ENCODE assay signal across 15 mouse cellular contexts in genomic region chr12:25344354-25344753, GRCm38 (mm10).
DNase-seq lines count a peak whose midpoint lies in the region; ATAC-seq lines count a peak whose summit lies in the region.
"Had no signal": no experiment of that assay in that cellular context is flagged by ENCODE, and none has a peak within 500 bp of the region (broad histone marks: within the 10 kb centered on the region; RNA-seq: fewer than 3 reads in every experiment).

No protein-coding gene starts in this region.

- no peaks in the 10 kb centered on the region for H3K36me3 ChIP-seq in hindbrain, embryonic 15.5 days
- H3K36me3 ChIP-seq in hindbrain, embryonic 10.5 days = no peaks in the 10 kb centered on the region
- no peaks in the 10 kb centered on the region for H3K36me3 ChIP-seq in hindbrain, embryonic 16.5 days (ENCODE audit: control insufficient read depth, insufficient read depth, low read length)
- H3K36me3 ChIP-seq: embryonic facial prominence, embryonic 15.5 days; forebrain, embryonic 15.5 days; heart, embryonic 12.5 days; limb, embryonic 15.5 days; lung, embryonic 15.5 days had no signal

- no peak overlapping the region for H3K27ac ChIP-seq in hindbrain, embryonic 15.5 days (replicated peaks)
- H3K27ac ChIP-seq in hindbrain, embryonic 10.5 days = no peak overlapping the region
- no peak overlapping the region for H3K27ac ChIP-seq in hindbrain, embryonic 16.5 days (ENCODE audit: low read depth, low read length)
- H3K27ac ChIP-seq: embryonic facial prominence, embryonic 15.5 days; forebrain, embryonic 15.5 days; limb, embryonic 15.5 days; lung, embryonic 15.5 days had no signal

- H3K4me1 ChIP-seq in hindbrain, embryonic 15.5 days (replicated peaks) = peaks cover 7% of the 10 kb centered on the region; the same call in 1 of the 2 replicates
- H3K4me1 ChIP-seq in hindbrain, embryonic 10.5 days (replicated peaks) = no peaks in the 10 kb centered on the region
- H3K4me1 ChIP-seq in hindbrain, embryonic 16.5 days (ENCODE audit: control insufficient read depth, insufficient read depth, low read depth, low read length) = no peaks in the 10 kb centered on the region; the same call in 1 of the 2 replicates
- H3K4me1 ChIP-seq: embryonic facial prominence, embryonic 15.5 days; heart, embryonic 12.5 days; limb, embryonic 15.5 days; lung, embryonic 15.5 days had no signal

- H3K27me3 ChIP-seq in hindbrain, embryonic 15.5 days = no peaks in the 10 kb centered on the region
- H3K27me3 ChIP-seq in hindbrain, embryonic 10.5 days (ENCODE audit: insufficient read depth, poor library complexity, severe bottlenecking) = no peaks in the 10 kb centered on the region
- no peaks in the 10 kb centered on the region for H3K27me3 ChIP-seq in hindbrain, embryonic 16.5 days (replicated peaks; ENCODE audit: control insufficient read depth, insufficient read depth, low read length)
- H3K27me3 ChIP-seq: embryonic facial prominence, embryonic 15.5 days; forebrain, embryonic 15.5 days; heart, embryonic 12.5 days; limb, embryonic 15.5 days; lung, embryonic 15.5 days had no signal

- no peak; the same call in 1 of the 2 replicates for ATAC-seq in hindbrain, embryonic 15.5 days (ENCODE audit: low FRiP score, low read depth)
- 0 out of 2 replicates have a peak, but pooled peaks have one; percentile 37 for ATAC-seq in hindbrain, embryonic 16.5 days
- ATAC-seq: forebrain, embryonic 15.5 days had no signal

- H3K9ac ChIP-seq in hindbrain, embryonic 15.5 days = no peak overlapping the region
- no peak overlapping the region for H3K9ac ChIP-seq in hindbrain, embryonic 16.5 days (ENCODE audit: low read depth, low read length)
- H3K9ac ChIP-seq: embryonic facial prominence, embryonic 15.5 days; forebrain, embryonic 15.5 days; heart, embryonic 12.5 days; limb, embryonic 15.5 days; lung, embryonic 15.5 days had no signal

- DNase-seq in hindbrain, embryonic 10.5 days (ENCODE audit: low spot score) = no peak
- peak; percentile 51 to 60 for DNase-seq in layer of hippocampus, adult 8-10 months (ENCODE audit: low spot score in 2 of 2)
- DNase-seq in retina, embryonic 14.5 days (ENCODE audit: low spot score) = peak; percentile 26
- no peak for DNase-seq in heart, adult 11 months
- no peak for DNase-seq in natural killer cell, adult 2 months (ENCODE audit: low spot score in 2 of 2)
- DNase-seq: cerebellum, adult 11 months; gastrocnemius, postnatal 25 days; kidney, adult 9 months had no signal

- no peaks in the 10 kb centered on the region for H3K9me3 ChIP-seq in hindbrain, embryonic 15.5 days
- H3K9me3 ChIP-seq in hindbrain, embryonic 10.5 days = no peaks in the 10 kb centered on the region
- H3K9me3 ChIP-seq in hindbrain, embryonic 16.5 days (ENCODE audit: control insufficient read depth, low read length) = no peaks in the 10 kb centered on the region
- H3K9me3 ChIP-seq: embryonic facial prominence, embryonic 15.5 days; forebrain, embryonic 15.5 days; limb, embryonic 15.5 days; lung, embryonic 15.5 days had no signal

- no peak overlapping the region for H3K4me3 ChIP-seq in hindbrain, embryonic 15.5 days
- no peak overlapping the region for H3K4me3 ChIP-seq in hindbrain, embryonic 10.5 days
- H3K4me3 ChIP-seq in hindbrain, embryonic 16.5 days (ENCODE audit: low read length) = no peak overlapping the region
- H3K4me3 ChIP-seq: embryonic facial prominence, embryonic 15.5 days; forebrain, embryonic 15.5 days; heart, embryonic 12.5 days; limb, embryonic 15.5 days; lung, embryonic 15.5 days had no signal

- 48% methylated on average over 17 of the region's 17 CpGs for WGBS in hindbrain, embryonic 15.5 days
- WGBS in hindbrain, embryonic 10.5 days = 85% methylated on average over 17 of the region's 17 CpGs
- WGBS in hindbrain, embryonic 16.5 days = 57% methylated on average over 17 of the region's 17 CpGs

- peak overlapping the region; percentile 26 for H3K4me2 ChIP-seq in hindbrain, embryonic 15.5 days
- peak overlapping the region; percentile 20; the same call in 1 of the 2 replicates for H3K4me2 ChIP-seq in hindbrain, embryonic 16.5 days (ENCODE audit: low read length)
- H3K4me2 ChIP-seq: embryonic facial prominence, embryonic 15.5 days; forebrain, embryonic 15.5 days; heart, embryonic 12.5 days; limb, embryonic 15.5 days; lung, embryonic 15.5 days had no signal

Comparison
In these comparisons a context has a peak if more than half of its experiments do, and no peak if none do; other contexts are left out.
1. DNase-seq: peak in layer of hippocampus, adult 8-10 months (2 of 2) and retina, embryonic 14.5 days (single experiment); none in hindbrain, embryonic 10.5 days (single experiment), heart, adult 11 months (single experiment) and natural killer cell, adult 2 months (0 of 2).